ENCODE assay signal across 14 mouse cellular contexts in genomic region chr11:68339331-68339730, GRCm38 (mm10).
DNase-seq lines count a peak whose midpoint lies in the region; ATAC-seq lines count a peak whose summit lies in the region.
"Had no signal": no experiment of that assay in that cellular context is flagged by ENCODE, and none has a peak within 500 bp of the region (broad histone marks: within the 10 kb centered on the region; RNA-seq: fewer than 3 reads in every experiment).

No protein-coding gene starts in this region.

- DNase-seq in cerebellum, postnatal 10 days = peak; percentile 26 to 49
- DNase-seq in cerebellum, postnatal 36 days = no peak
- DNase-seq in heart, adult 11 months = peak; percentile 91
- no peak for DNase-seq in heart, postnatal 14 days
- DNase-seq: adrenal gland, postnatal 10 days; adrenal gland, postnatal 36 days; cerebellum, adult 11-12 months; cerebellum, adult 2 months; cerebellum, adult 9-10 months; cerebellum, postnatal 14 days; forebrain, postnatal 0 days had no signal

- intact Hi-C loops in heart, postnatal 14 days (cut with DNase I) = no loop called here

- no peak for ATAC-seq in inflammation-experienced regulatory T-cells, adult 6 months
- ATAC-seq: forebrain, embryonic 13.5 days; forebrain, embryonic 15.5 days; forebrain, postnatal 0 days had no signal

Comparison
In these comparisons a context has a peak if more than half of its experiments do, and no peak if none do; other contexts are left out.
1. DNase-seq: peak in cerebellum, postnatal 10 days (2 of 2) and heart, adult 11 months (single experiment); none in cerebellum, postnatal 36 days (0 of 2) and heart, postnatal 14 days (0 of 2).